Mouse (Mus musculus) frontal cortex, postnatal 14 days (tissue): Measurements from ENCODE around the gene 2310034G01Rik.
A peak's percentile ranks its signal among the peaks of the same experiment; 100 is the strongest.

Experiments used
- DNase-seq, 2 experiments: peaks; one replicate each; pipeline ENCODE4 v3.0.0; 2022; ENCODE audit warnings: low spot score in 2 of 2

2310034G01Rik gene

GRCm38 (mm10) chr19:46350168-46350932, at the start of gene 2310034G01Rik:
Gene 2310034G01Rik, minus strand, starts transcription at chr19:46350302.
- no peak for DNase-seq

GRCm38 (mm10) chr19:46399886-46400285, 49.8 kb upstream of the 2310034G01Rik start:
- no peak for DNase-seq

- DNase-seq = no peak
Observed at GRCm38 (mm10) chr19:46399372-46399771, 49.3 kb upstream of the 2310034G01Rik start.

GRCm38 (mm10) chr19:46398401-46398800, 48.3 kb upstream of the 2310034G01Rik start:
- no peak for DNase-seq

GRCm38 (mm10) chr19:46397436-46398001, 47.4 kb upstream of the 2310034G01Rik start:
- no peak for DNase-seq

- peak; percentile 98 for DNase-seq
Observed at GRCm38 (mm10) chr19:46396686-46397435, 46.8 kb upstream of the 2310034G01Rik start, which contains the start of gene Sufu. Gene Sufu, plus strand, starts transcription at chr19:46396896.

GRCm38 (mm10) chr19:46396109-46396508, 46.0 kb upstream of the 2310034G01Rik start:
- DNase-seq = no peak

GRCm38 (mm10) chr19:46395109-46396009, 45.3 kb upstream of the 2310034G01Rik start, which contains the start of gene Actr1a:
Gene Actr1a, minus strand, starts transcription at chr19:46395748.
- peak; percentile 95 for DNase-seq

- no peak for DNase-seq
Observed at GRCm38 (mm10) chr19:46394712-46395108, 44.6 kb upstream of the 2310034G01Rik start.

GRCm38 (mm10) chr19:46392018-46392417, 41.9 kb upstream of the 2310034G01Rik start:
- no peak for DNase-seq

- no peak for DNase-seq
Observed at GRCm38 (mm10) chr19:46389872-46390271, 39.8 kb upstream of the 2310034G01Rik start.

- no peak for DNase-seq
Observed at GRCm38 (mm10) chr19:46382275-46382674, 32.2 kb upstream of the 2310034G01Rik start.

GRCm38 (mm10) chr19:46375891-46376290, 25.8 kb upstream of the 2310034G01Rik start:
- no peak for DNase-seq

GRCm38 (mm10) chr19:46375489-46375888, 25.4 kb upstream of the 2310034G01Rik start:
- no peak for DNase-seq

- no peak for DNase-seq
Observed at GRCm38 (mm10) chr19:46374477-46375088, 24.5 kb upstream of the 2310034G01Rik start.

- DNase-seq = peak in 1 of 2 experiments; percentile 54
Observed at GRCm38 (mm10) chr19:46369204-46369603, 19.1 kb upstream of the 2310034G01Rik start.

GRCm38 (mm10) chr19:46367798-46368590, 17.9 kb upstream of the 2310034G01Rik start:
- DNase-seq = no peak

- DNase-seq = no peak
Observed at GRCm38 (mm10) chr19:46363294-46364009, 13.3 kb upstream of the 2310034G01Rik start.

- no peak for DNase-seq
Observed at GRCm38 (mm10) chr19:46362104-46362503, 12.0 kb upstream of the 2310034G01Rik start.
